Mouse (Mus musculus) lung, adult 2 months (tissue): ENCODE data around the gene Rassf8. TPM values are rescaled to one million over a fixed set of nuclear protein-coding genes. Genes with fewer than 3 reads are reported as not detected.

Experiments
- DNase-seq: peaks from one replicate; pipeline ENCODE4 v3.0.0; 2022
- H3K4me1 ChIP-seq: fragments of 200-500 bp; 2 replicates; pipeline ENCODE4 v1.6.1; 2011; ENCODE audit warnings: low read length; ENCODE audit not compliant: control insufficient read depth, insufficient read depth
- H3K4me3 ChIP-seq: fragments of 200-500 bp; replicated peaks from 2 replicates; pipeline ENCODE3; 2011; ENCODE audit warnings: low read depth, mild to moderate bottlenecking, control low read depth, low read length; ENCODE audit errors: extremely low read depth
- CTCF ChIP-seq: fragments of 200-500 bp; IDR thresholded peaks from 2 replicates; pipeline ENCODE4 v1.5.1; 2011; ENCODE audit warnings: mild to moderate bottlenecking, low read length, control low read depth; ENCODE audit not compliant: insufficient read depth
- POLR2A ChIP-seq: fragments of 200-500 bp; IDR thresholded peaks from 2 replicates; pipeline ENCODE4 v1.6.1; 2011; ENCODE audit warnings: low read depth, mild to moderate bottlenecking, control low read depth, low read length, borderline replicate concordance; ENCODE audit errors: extremely low read depth
- WGBS: fragments of 180-500 bp; shearing (Covaris S2); methylation state at CpG from one replicate; pipeline ENCODE4 v1.1.7; 2018; 5-methylcytosine and 5-hydroxymethylcytosine counted together
- polyA plus RNA-seq: library from polyadenylated mRNA; depleted of rRNA; stranded (reverse); fragments of >200 nt; gene quantifications from 2 replicates; pipeline ENCODE4 v1.2.3, GENCODE M21; 2012

The Rassf8 gene
- polyA plus RNA-seq, 1 experiment = 34.2 TPM

DNA sequence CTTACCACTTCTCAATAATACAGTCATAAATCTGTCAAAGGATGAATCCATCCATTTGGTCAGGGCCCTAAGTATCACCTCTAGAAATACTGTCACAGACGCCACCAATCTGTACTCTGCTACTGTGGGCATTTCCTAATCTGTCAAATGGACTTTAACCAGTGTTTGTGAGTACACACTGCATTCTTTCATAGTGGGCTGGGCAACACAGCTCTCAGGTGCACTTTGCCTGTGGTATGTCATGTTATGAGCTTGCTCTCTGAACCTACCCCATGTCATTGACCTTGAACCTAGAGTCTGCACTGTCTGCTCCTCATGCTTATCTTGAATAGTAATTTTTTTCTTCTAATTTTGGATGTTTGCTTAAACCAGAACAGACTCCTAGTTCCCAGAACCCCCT lies 64.6 kb downstream of the Rassf8 start:
- WGBS = 73% methylated on average over 1 of the region's 1 CpGs
- Histone ChIP-seq H3K4me1 (no peaks in the 10 kb centered on the region), H3K4me3 (no peak overlapping the region)
- TF ChIP-seq POLR2A (no peak), CTCF (no peak)
- no peak for DNase-seq

DNA sequence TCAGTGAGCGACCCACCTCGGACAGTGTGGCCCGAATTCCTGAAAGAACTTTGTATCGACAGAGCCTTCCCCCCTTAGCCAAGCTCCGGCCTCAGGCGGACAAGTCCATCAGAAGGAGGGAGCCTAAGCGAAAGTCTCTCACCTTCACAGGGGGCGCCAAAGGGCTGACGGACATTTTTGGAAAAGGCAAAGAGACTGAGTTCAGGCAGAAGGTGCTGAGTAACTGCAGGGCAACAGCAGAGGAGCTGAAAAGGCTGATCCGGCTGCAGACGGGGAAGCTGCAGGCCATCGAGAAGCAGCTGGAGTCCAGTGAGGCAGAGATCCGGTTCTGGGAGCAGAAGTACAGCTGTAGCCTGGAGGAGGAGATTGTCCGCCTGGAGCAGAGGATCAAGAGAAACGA lies 68.7 kb downstream of the Rassf8 start:
- Histone ChIP-seq H3K4me1 (no peaks in the 10 kb centered on the region), H3K4me3 (no peak overlapping the region)
- no peak for TF ChIP-seq POLR2A
- no peak for TF ChIP-seq CTCF
- 64% methylated on average over 15 of the region's 15 CpGs for WGBS
- no peak for DNase-seq

DNA sequence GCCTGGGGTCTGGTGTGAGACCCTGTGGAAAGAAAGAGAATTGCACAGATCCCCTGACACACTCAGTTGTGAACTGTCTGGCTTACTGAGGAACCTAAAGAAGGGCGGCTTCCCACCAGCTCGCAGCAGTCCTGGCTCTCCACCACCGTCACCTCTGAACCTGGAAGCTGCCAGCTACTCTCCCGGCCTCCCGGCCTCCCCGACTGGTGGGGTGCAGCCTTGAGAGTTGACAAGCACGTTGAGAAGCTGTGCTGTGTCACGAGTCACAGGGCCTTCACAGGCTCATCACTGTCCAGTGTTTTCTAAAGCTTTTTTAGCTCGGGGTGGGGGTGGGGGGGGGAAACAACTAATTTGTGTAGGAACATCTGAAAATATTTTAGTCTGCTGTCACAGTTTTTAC lies 72.6 kb downstream of the Rassf8 start:
- Histone ChIP-seq H3K4me3 (no peak overlapping the region), H3K4me1 (no peaks in the 10 kb centered on the region)
- TF ChIP-seq CTCF = no peak
- no peak for TF ChIP-seq POLR2A
- no peak for DNase-seq
- 83% methylated on average over 9 of the region's 9 CpGs for WGBS

GRCm38 (mm10) chr6:145822218-145822617 lies 75.7 kb downstream of the Rassf8 start:
- WGBS = 57% methylated on average over 5 of the region's 5 CpGs
- Histone ChIP-seq H3K4me3 (no peak overlapping the region), H3K4me1 (no peaks in the 10 kb centered on the region)
- DNase-seq = no peak
- TF ChIP-seq CTCF = no peak
- no peak for TF ChIP-seq POLR2A

- no peak for TF ChIP-seq CTCF
- no peak for TF ChIP-seq POLR2A
- peak; percentile 17 for DNase-seq
- no peak overlapping the region for H3K4me3 ChIP-seq
- 63% methylated on average over 6 of the region's 6 CpGs for WGBS
- H3K4me1 ChIP-seq = no peaks in the 10 kb centered on the region
Observed at GRCm38 (mm10) chr6:145823103-145823502, 76.6 kb downstream of the Rassf8 start.

- no peak for DNase-seq
- 37% methylated on average over 5 of the region's 5 CpGs for WGBS
- H3K4me3 ChIP-seq = no peak overlapping the region
- no peaks in the 10 kb centered on the region for H3K4me1 ChIP-seq
- TF ChIP-seq CTCF = peak; percentile 55
- no peak for TF ChIP-seq POLR2A
Observed at GRCm38 (mm10) chr6:145823588-145824234, 77.2 kb downstream of the Rassf8 start.

- WGBS = 94% methylated on average over 4 of the region's 4 CpGs
- TF ChIP-seq CTCF (no peak), POLR2A (no peak)
- Histone ChIP-seq H3K4me1 (0 out of 2 replicates have a peak, but pooled peaks cover 2% of the 10 kb centered on the region), H3K4me3 (no peak overlapping the region)
- no peak for DNase-seq
Observed at GRCm38 (mm10) chr6:145826305-145826704, 79.8 kb downstream of the Rassf8 start.

DNA sequence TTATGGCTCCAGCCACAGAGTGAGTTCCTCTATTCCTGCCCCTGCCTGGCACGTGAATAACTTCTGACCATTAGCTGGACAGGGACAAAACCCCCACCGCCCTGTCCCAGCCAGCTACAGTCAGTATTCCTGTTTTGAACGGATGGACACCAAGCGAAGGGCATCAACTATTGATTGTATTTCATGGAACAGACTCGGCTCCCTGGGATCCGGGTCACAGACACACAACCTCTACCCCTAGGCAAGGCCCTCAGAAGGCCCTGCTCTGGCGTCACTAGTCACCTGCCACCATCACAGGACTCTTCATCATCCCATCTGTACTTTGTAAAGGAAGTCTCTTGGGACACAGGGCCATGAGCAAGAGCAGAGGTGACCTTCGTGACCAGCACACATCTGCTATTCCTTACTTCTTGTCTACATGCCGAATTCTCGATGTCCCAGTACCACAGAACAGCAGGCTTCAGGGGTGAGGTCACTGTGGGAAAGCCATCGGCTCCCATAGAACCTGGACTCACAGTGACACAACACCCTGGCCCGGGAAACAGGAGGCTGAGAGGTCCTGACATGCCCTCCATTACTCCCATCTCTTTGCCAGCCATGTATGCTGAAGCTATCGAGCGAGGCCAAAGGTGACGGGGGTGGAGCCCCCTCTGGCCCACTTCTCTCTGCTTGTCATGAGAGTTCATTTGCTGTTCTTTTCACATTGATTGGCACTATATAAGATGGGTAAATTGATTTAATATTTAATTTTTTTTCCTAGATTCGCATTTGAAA lies 82.7 kb downstream of the Rassf8 start:
- TF ChIP-seq CTCF (no peak), POLR2A (no peak)
- no peak for DNase-seq
- 80% methylated on average over 16 of the region's 16 CpGs for WGBS
- Histone ChIP-seq H3K4me3 (no peak overlapping the region), H3K4me1 (0 out of 2 replicates have a peak, but pooled peaks cover 2% of the 10 kb centered on the region)

DNA sequence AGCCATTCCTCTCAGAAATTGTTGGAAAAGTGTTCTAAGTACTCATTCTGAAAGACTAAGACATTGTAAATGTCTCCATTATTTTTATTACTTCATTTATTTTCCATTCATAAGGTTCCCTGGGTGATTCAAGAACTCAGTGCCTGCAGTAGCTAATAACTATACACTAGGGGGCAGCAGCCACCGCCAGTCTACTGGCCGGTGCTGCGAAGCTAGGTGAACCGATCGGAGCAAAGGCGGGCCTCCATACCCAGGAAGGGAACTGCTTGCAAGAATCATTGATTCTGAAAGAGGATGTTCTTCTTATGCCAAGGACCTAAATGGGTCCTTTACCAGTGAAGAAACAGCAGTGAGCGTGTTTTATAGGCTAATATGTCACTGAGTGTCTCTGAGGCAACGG lies 83.6 kb downstream of the Rassf8 start:
- DNase-seq = peak; percentile 53
- no peak overlapping the region for H3K4me3 ChIP-seq

More for the DNA sequence above, 83.6 kb downstream of the Rassf8 start:
- H3K4me1 ChIP-seq = 0 out of 2 replicates have a peak, but pooled peaks cover 2% of the 10 kb centered on the region
- peak; percentile 79 for TF ChIP-seq CTCF
- TF ChIP-seq POLR2A = no peak
- 11% methylated on average over 8 of the region's 8 CpGs for WGBS
